Comparison of ENCODE assay signal across 29 mouse cellular contexts in the genomic region with DNA sequence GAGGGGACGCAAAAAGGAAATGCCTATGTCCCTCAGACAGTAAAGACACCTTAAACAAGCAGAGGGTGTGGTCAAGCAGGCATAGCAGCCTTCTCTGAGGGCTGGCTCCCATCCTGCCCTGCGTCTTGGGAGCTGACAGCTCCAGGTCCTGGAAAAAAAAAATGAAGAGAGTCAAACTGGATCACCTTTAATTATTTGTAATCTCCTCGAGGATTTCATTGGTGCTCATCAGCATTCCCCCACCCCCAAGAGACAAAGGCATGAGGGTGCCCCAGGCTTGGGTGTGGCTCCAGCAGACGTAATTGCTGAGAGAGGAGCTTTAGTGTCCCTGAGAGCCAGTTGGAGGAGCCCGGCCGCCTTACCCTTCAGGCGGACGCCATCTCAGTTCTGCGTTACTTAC. TPM values are rescaled to one million over a fixed set of nuclear protein-coding genes. Genes with fewer than 3 reads are reported as not detected.
DNase-seq lines count a peak whose midpoint lies in the region; ATAC-seq and TF ChIP-seq lines count a peak whose summit lies in the region.
"Had no signal": no experiment of that assay in that cellular context is flagged by ENCODE, and none has a peak within 500 bp of the region (broad histone marks: within the 10 kb centered on the region; RNA-seq: fewer than 3 reads in every experiment).

No protein-coding gene starts in this region.

- ATAC-seq in embryonic facial prominence, embryonic 14.5 days (ENCODE audit: low read depth) = no peak
- ATAC-seq in G1E (ENCODE audit: extremely low read depth, insufficient number of reproducible peaks, low FRiP score, poor library complexity, severe bottlenecking) = peak; percentile 8; the same call in 1 of the 2 replicates
- ATAC-seq in intestine, embryonic 15.5 days = peak; percentile 68
- no peak for ATAC-seq in stomach, embryonic 16.5 days (ENCODE audit: insufficient read depth, low FRiP score)
- ATAC-seq in forebrain, postnatal 0 days = no peak
- ATAC-seq: midbrain, embryonic 15.5 days had no signal

- no peaks in the 10 kb centered on the region for H3K27me3 ChIP-seq in embryonic facial prominence, embryonic 14.5 days (replicated peaks; ENCODE audit: control insufficient read depth, insufficient read depth, low read length)
- no peaks in the 10 kb centered on the region for H3K27me3 ChIP-seq in embryonic facial prominence, embryonic 10.5 days (replicated peaks; ENCODE audit: low read depth, poor library complexity, severe bottlenecking)
- no peaks in the 10 kb centered on the region for H3K27me3 ChIP-seq in G1E (ENCODE audit: insufficient read depth, low read length)
- H3K27me3 ChIP-seq in intestine, embryonic 15.5 days (replicated peaks) = no peaks in the 10 kb centered on the region
- H3K27me3 ChIP-seq in stomach, embryonic 16.5 days (ENCODE audit: control insufficient read depth, insufficient read depth, low read length) = no peaks in the 10 kb centered on the region
- H3K27me3 ChIP-seq in forebrain, postnatal 0 days (ENCODE audit: insufficient read depth, low read length) = no peaks in the 10 kb centered on the region
- H3K27me3 ChIP-seq: CH12.LX; midbrain, embryonic 15.5 days; neural tube, embryonic 15.5 days had no signal

- no peak overlapping the region for H3K4me2 ChIP-seq in embryonic facial prominence, embryonic 14.5 days (ENCODE audit: low read depth, low read length)
- H3K4me2 ChIP-seq in intestine, embryonic 15.5 days (replicated peaks) = peak overlapping the region; percentile 2; the same call in 1 of the 2 replicates
- no peak overlapping the region; the same call in 1 of the 2 replicates for H3K4me2 ChIP-seq in stomach, embryonic 16.5 days (ENCODE audit: low read depth, low read length)
- H3K4me2 ChIP-seq in forebrain, postnatal 0 days (ENCODE audit: low read depth) = no peak overlapping the region
- H3K4me2 ChIP-seq: heart, embryonic 11.5 days; hindbrain, embryonic 14.5 days; midbrain, embryonic 15.5 days; neural tube, embryonic 15.5 days had no signal

- H3K27ac ChIP-seq in embryonic facial prominence, embryonic 14.5 days (replicated peaks; ENCODE audit: low read depth, low read length) = 0 out of 2 replicates have a peak overlapping the region, but pooled peaks have one; percentile 23
- no peak overlapping the region for H3K27ac ChIP-seq in embryonic facial prominence, embryonic 10.5 days (replicated peaks)
- H3K27ac ChIP-seq in intestine, embryonic 15.5 days = no peak overlapping the region
- peak overlapping the region; percentile 68 for H3K27ac ChIP-seq in stomach, embryonic 16.5 days (ENCODE audit: low read length)
- H3K27ac ChIP-seq in forebrain, postnatal 0 days (ENCODE audit: low read depth, low read length) = no peak overlapping the region
- H3K27ac ChIP-seq: hindbrain, embryonic 14.5 days; layer of hippocampus, adult 2 months; left cerebral cortex, adult 2 months; liver, embryonic 14.5 days; midbrain, embryonic 10.5 days; midbrain, embryonic 15.5 days; neural tube, embryonic 15.5 days had no signal

- no peaks in the 10 kb centered on the region for H3K4me1 ChIP-seq in embryonic facial prominence, embryonic 14.5 days (ENCODE audit: control insufficient read depth, insufficient read depth, low read length)
- H3K4me1 ChIP-seq in embryonic facial prominence, embryonic 10.5 days = peaks cover 37% of the 10 kb centered on the region
- H3K4me1 ChIP-seq in G1E (ENCODE audit: insufficient read depth, low read depth, low read length) = peaks cover 74% of the 10 kb centered on the region
- peaks cover 14% of the 10 kb centered on the region; the same call in 1 of the 2 replicates for H3K4me1 ChIP-seq in intestine, embryonic 15.5 days (replicated peaks)
- H3K4me1 ChIP-seq in stomach, embryonic 16.5 days (ENCODE audit: control insufficient read depth, insufficient read depth, low read length) = peaks cover 2% of the 10 kb centered on the region; the same call in 1 of the 2 replicates
- no peaks in the 10 kb centered on the region for H3K4me1 ChIP-seq in forebrain, postnatal 0 days (ENCODE audit: insufficient read depth)
- H3K4me1 ChIP-seq: midbrain, embryonic 15.5 days; neural tube, embryonic 15.5 days had no signal

- 36% methylated on average over 9 of the region's 9 CpGs for WGBS in embryonic facial prominence, embryonic 14.5 days
- 46% methylated on average over 9 of the region's 9 CpGs for WGBS in embryonic facial prominence, embryonic 10.5 days
- WGBS in intestine, embryonic 15.5 days = 40% methylated on average over 9 of the region's 9 CpGs
- WGBS in stomach, embryonic 16.5 days = 36% methylated on average over 9 of the region's 9 CpGs
- WGBS in forebrain, postnatal 0 days = 61% methylated on average over 9 of the region's 9 CpGs

- TF ChIP-seq CTCF in G1E (IDR thresholded peaks at IDR 0.05; ENCODE audit: low read depth, low read length) = no peak
- no peak for TF ChIP-seq CTCF in forebrain, postnatal 0 days (IDR thresholded peaks at IDR 0.05; ENCODE audit: low read depth)

- DNase-seq in embryonic facial prominence, embryonic 14.5 days (ENCODE audit: low spot score) = peak; percentile 66
- DNase-seq in embryonic facial prominence, embryonic 10.5 days (ENCODE audit: low spot score) = no peak
- DNase-seq in G1E (ENCODE audit: low spot score) = peak; percentile 68
- no peak for DNase-seq in forebrain, postnatal 0 days
- no peak for DNase-seq in heart, postnatal 36 days
- no peak for DNase-seq in thymus, postnatal 36 days
- DNase-seq: adrenal gland, postnatal 25 days; cerebellum, adult 2 months; cerebellum, postnatal 14 days; gastrocnemius, postnatal 14 days; kidney, adult 2 months; kidney, postnatal 36 days; liver; lung, adult 2 months; lung, postnatal 14 days; right cerebral cortex, postnatal 25 days; thymus, adult 2 months; thymus, postnatal 4 days had no signal

- H3K36me3 ChIP-seq in embryonic facial prominence, embryonic 14.5 days (ENCODE audit: control insufficient read depth, insufficient read depth, low read length) = no peaks in the 10 kb centered on the region
- no peaks in the 10 kb centered on the region for H3K36me3 ChIP-seq in embryonic facial prominence, embryonic 10.5 days (replicated peaks)
- H3K36me3 ChIP-seq in G1E (replicated peaks) = no peaks in the 10 kb centered on the region
- H3K36me3 ChIP-seq in intestine, embryonic 15.5 days = no peaks in the 10 kb centered on the region
- no peaks in the 10 kb centered on the region for H3K36me3 ChIP-seq in stomach, embryonic 16.5 days (ENCODE audit: control insufficient read depth, insufficient read depth, low read length)
- no peaks in the 10 kb centered on the region for H3K36me3 ChIP-seq in forebrain, postnatal 0 days (ENCODE audit: insufficient read depth)
- H3K36me3 ChIP-seq: midbrain, embryonic 10.5 days; midbrain, embryonic 15.5 days; neural tube, embryonic 15.5 days had no signal

- no peaks in the 10 kb centered on the region for H3K9me3 ChIP-seq in embryonic facial prominence, embryonic 14.5 days (ENCODE audit: control insufficient read depth, low read length)
- H3K9me3 ChIP-seq in embryonic facial prominence, embryonic 10.5 days = no peaks in the 10 kb centered on the region
- H3K9me3 ChIP-seq in G1E (replicated peaks) = no peaks in the 10 kb centered on the region
- no peaks in the 10 kb centered on the region for H3K9me3 ChIP-seq in intestine, embryonic 15.5 days
- no peaks in the 10 kb centered on the region for H3K9me3 ChIP-seq in stomach, embryonic 16.5 days (replicated peaks; ENCODE audit: control insufficient read depth, low read length)
- H3K9me3 ChIP-seq in forebrain, postnatal 0 days (ENCODE audit: low read length) = no peaks in the 10 kb centered on the region
- H3K9me3 ChIP-seq: midbrain, embryonic 10.5 days; midbrain, embryonic 15.5 days; neural tube, embryonic 15.5 days had no signal

- no peak overlapping the region for H3K4me3 ChIP-seq in embryonic facial prominence, embryonic 14.5 days (ENCODE audit: low read depth, low read length)
- H3K4me3 ChIP-seq in embryonic facial prominence, embryonic 10.5 days = no peak overlapping the region
- H3K4me3 ChIP-seq in G1E (ENCODE audit: low read depth, low read length) = peak overlapping the region; percentile 20; the same call in 1 of the 2 replicates
- H3K4me3 ChIP-seq in intestine, embryonic 15.5 days (replicated peaks) = no peak overlapping the region
- H3K4me3 ChIP-seq in stomach, embryonic 16.5 days (replicated peaks; ENCODE audit: low read length) = no peak overlapping the region
- H3K4me3 ChIP-seq in forebrain, postnatal 0 days (ENCODE audit: low read depth, low read length) = no peak overlapping the region
- H3K4me3 ChIP-seq: layer of hippocampus, adult 2 months; left cerebral cortex, adult 2 months; midbrain, embryonic 10.5 days; midbrain, embryonic 15.5 days; neural tube, embryonic 15.5 days had no signal

- no peak overlapping the region for H3K9ac ChIP-seq in embryonic facial prominence, embryonic 14.5 days (ENCODE audit: low read depth, low read length)
- no peak overlapping the region for H3K9ac ChIP-seq in intestine, embryonic 15.5 days
- no peak overlapping the region for H3K9ac ChIP-seq in stomach, embryonic 16.5 days (ENCODE audit: low read length)
- no peak overlapping the region for H3K9ac ChIP-seq in forebrain, postnatal 0 days
- H3K9ac ChIP-seq: hindbrain, embryonic 14.5 days; liver, embryonic 14.5 days; midbrain, embryonic 15.5 days; neural tube, embryonic 15.5 days had no signal

- intact Hi-C loops in heart, postnatal 36 days (cut with DNase I) = no loop called here

RNA-seq across cellular contexts. Expression of gene Cage1, which starts 43.1 kb away (rescaled TPM):
- 0.86 and 1.1 TPM in 2 replicates for polyA plus RNA-seq in embryonic facial prominence, embryonic 14.5 days (2014; fragmentation: Nextera tagmentation; extraction: Ambion mirVana)
- polyA plus RNA-seq in embryonic facial prominence, embryonic 10.5 days (2016; fragmentation: Nextera tagmentation; extraction: Ambion mirVana) = 0.65 and 1.1 TPM in 2 replicates
- total RNA-seq in G1E (2014; fragmentation: Nextera tagmentation) (3.8 and 7.2 TPM in 2 replicates), G1E (2017) (1.7 and 2.9 TPM in 2 replicates)
- 0.23 and 0.33 TPM in 2 replicates for polyA plus RNA-seq in G1E (2012)
- polyA plus RNA-seq in intestine, embryonic 15.5 days (2015; fragmentation: Nextera tagmentation; extraction: Ambion mirVana) = 0.62 and 0.89 TPM in 2 replicates
- 0.72 and 1.3 TPM in 2 replicates for polyA plus RNA-seq in stomach, embryonic 16.5 days (2015; fragmentation: Nextera tagmentation; extraction: Ambion mirVana)
- total RNA-seq in forebrain, postnatal 0 days (2014; rRNA removed) = 3.2 and 5.7 TPM in 2 replicates
- 2.2 and 3.0 TPM in 2 replicates for polyA plus RNA-seq in forebrain, postnatal 0 days (2015; fragmentation: Nextera tagmentation; extraction: Ambion mirVana)
- 1 to 10 TPM; 2.1 TPM for total RNA-seq in heart, postnatal 36 days (2021)

RNA-seq across cellular contexts. Expression of gene Riok1, which starts 43.2 kb away (rescaled TPM):
- polyA plus RNA-seq in embryonic facial prominence, embryonic 14.5 days (2014; fragmentation: Nextera tagmentation; extraction: Ambion mirVana) = 36.9 and 42.4 TPM in 2 replicates
- 58.4 and 61.8 TPM in 2 replicates for polyA plus RNA-seq in embryonic facial prominence, embryonic 10.5 days (2016; fragmentation: Nextera tagmentation; extraction: Ambion mirVana)
- total RNA-seq in G1E (2014; fragmentation: Nextera tagmentation) = 66.3 and 94.8 TPM in 2 replicates
- total RNA-seq in G1E (2017) = 77.7 and 81.4 TPM in 2 replicates
- polyA plus RNA-seq in G1E (2012) = 30.8 and 33.3 TPM in 2 replicates
- 40.1 and 45.9 TPM in 2 replicates for polyA plus RNA-seq in intestine, embryonic 15.5 days (2015; fragmentation: Nextera tagmentation; extraction: Ambion mirVana)
- polyA plus RNA-seq in stomach, embryonic 16.5 days (2015; fragmentation: Nextera tagmentation; extraction: Ambion mirVana) = 43.9 and 45.6 TPM in 2 replicates
- total RNA-seq in forebrain, postnatal 0 days (2014; rRNA removed) = 43.7 and 53.4 TPM in 2 replicates
- 27.9 and 37.8 TPM in 2 replicates for polyA plus RNA-seq in forebrain, postnatal 0 days (2015; fragmentation: Nextera tagmentation; extraction: Ambion mirVana)
- total RNA-seq in heart, postnatal 36 days (2021) = 10 to 100 TPM; 10.9 to 11.8 TPM

Comparison
In these comparisons a context has a peak if more than half of its experiments do, and no peak if none do; other contexts are left out.
1. DNase-seq: peak in embryonic facial prominence, embryonic 14.5 days (single experiment) and G1E (single experiment); none in embryonic facial prominence, embryonic 10.5 days (single experiment), forebrain, postnatal 0 days (single experiment), heart, postnatal 36 days (0 of 2) and thymus, postnatal 36 days (0 of 2).
2. H3K27ac ChIP-seq: peak in embryonic facial prominence, embryonic 14.5 days (single experiment) and stomach, embryonic 16.5 days (single experiment); none in embryonic facial prominence, embryonic 10.5 days (single experiment), intestine, embryonic 15.5 days (single experiment) and forebrain, postnatal 0 days (single experiment).
3. ATAC-seq: peak in G1E (single experiment) and intestine, embryonic 15.5 days (single experiment); none in embryonic facial prominence, embryonic 14.5 days (single experiment), stomach, embryonic 16.5 days (single experiment) and forebrain, postnatal 0 days (single experiment).